Mouse (Mus musculus) cerebellum, postnatal 25 days (tissue): ENCODE measurements around the gene Glce.

Experiments
- DNase-seq, 2 experiments: peaks; one replicate each; pipeline ENCODE4 v3.0.0; 2021; ENCODE audit warnings: mixed read lengths in 2 of 2

Gene Glce

DNA sequence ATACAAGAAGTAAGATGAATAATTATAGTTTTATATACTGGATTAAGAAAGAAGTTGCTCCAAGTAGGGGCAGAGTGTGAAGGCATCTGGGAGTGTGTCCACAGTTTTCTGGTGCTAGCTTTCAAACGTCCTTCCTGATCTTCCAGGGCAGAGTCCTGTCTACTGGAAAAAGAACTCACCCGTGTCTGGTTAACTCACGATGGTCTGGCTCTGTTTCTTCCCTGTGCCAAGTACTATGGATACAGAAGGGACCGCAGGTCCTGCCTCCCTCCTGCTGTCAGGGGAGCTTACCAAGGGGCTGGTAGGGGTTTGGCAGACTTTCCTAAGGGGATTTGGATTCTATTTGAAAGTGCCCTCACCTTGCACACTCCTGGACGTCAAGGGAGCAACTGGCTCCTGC, 97.4 kb downstream of the Glce start:
- no peak for DNase-seq

DNA sequence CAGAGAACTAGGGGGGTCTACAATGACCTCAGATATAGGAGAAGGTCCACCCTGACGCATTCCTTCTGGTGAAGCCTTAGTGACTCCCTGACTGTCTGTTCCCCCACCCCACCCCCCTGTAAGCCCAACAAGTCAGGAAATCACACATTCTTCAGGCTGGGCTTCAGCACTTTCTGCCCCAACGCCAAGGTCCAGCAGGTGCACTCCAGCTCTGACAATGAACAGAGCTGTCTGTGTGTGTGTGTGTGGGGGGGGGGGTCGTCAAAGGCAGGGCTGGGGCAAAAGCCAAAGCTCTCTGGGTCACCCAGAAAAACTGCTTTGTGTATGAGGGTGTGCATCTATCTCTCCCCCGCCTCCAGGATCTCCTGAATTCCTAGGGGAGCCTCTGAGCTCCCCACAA, 98.6 kb downstream of the Glce start:
- DNase-seq, result no peak

DNA sequence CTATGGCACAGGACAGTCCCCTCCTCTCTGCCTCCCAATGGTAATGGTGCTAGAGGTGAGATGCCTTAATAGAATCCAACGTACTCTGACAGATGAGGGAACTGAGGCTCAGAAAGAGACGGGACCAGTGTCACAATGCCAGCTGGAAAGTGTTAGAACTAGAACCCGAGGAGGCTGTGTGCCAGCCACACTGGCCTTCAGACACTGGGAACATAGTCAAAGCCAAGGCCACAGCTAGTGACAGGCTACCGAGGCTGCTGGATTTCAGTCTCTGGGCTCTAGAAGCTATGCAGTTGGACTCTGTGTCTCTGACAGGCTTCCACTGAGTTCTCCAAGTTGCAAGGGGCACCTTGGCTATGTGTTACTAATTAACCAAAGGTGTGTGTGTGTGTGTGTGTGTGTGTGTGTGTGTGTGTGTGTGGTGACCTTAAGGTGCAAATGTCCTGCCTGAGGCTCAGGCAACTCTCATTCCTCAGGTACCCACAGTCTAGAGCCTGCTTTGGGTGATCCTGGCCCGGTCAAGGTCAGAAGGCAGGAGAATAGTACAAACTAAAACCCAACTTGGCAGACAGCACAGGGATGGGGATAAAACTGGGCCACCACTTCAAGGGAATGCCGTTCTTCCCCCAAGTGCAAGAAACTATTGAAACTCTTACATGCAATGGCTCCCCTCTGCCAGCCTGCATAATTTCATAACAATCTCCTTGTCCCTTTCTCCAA, 99.3 kb downstream of the Glce start:
- no peak for DNase-seq

DNA sequence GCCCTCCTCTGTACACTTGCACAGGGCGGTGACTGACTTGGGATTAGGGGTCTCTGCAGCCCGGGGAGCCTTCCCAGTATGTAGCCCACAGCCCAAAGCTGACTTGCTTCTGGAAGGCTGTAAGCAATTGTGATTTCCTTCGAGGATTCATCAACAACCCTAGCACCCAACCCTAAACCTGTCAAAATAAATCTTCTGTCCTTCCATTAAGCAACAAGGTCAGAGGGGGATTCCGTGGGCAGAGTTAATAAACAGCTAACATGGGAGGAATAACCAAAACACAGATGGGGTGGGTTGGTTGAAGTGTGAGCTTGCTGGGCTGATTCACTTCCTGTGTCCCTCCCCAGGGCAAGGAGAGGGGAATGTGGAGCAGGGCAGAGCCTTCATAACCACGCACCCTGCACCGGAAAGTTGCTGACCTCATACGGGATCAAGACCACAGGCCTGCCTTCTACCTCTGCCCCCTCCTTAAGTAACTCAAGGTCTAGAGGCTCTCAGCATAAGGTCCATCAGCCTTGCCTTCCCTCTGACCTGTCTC, 100.8 kb downstream of the Glce start:
- no peak for DNase-seq

DNA sequence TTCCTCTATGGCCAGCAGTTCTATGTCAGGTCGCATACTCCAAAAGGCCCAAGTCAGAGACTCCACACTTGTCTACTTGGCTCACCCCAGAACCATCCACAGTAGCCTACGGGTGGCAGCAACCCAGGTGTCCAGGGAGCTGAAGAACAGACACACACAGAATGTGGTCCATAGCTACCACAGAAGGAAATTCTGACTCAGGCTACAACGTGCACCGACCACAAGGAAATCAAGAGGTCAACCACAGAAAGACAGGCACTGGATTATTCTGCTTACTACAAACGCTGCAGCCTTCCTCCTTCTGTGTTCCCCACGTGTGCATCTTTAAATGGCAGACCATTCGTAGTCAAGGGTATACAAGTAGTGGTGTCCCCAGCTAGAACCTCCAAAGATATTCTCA, 102.2 kb downstream of the Glce start:
- no peak for DNase-seq

DNA sequence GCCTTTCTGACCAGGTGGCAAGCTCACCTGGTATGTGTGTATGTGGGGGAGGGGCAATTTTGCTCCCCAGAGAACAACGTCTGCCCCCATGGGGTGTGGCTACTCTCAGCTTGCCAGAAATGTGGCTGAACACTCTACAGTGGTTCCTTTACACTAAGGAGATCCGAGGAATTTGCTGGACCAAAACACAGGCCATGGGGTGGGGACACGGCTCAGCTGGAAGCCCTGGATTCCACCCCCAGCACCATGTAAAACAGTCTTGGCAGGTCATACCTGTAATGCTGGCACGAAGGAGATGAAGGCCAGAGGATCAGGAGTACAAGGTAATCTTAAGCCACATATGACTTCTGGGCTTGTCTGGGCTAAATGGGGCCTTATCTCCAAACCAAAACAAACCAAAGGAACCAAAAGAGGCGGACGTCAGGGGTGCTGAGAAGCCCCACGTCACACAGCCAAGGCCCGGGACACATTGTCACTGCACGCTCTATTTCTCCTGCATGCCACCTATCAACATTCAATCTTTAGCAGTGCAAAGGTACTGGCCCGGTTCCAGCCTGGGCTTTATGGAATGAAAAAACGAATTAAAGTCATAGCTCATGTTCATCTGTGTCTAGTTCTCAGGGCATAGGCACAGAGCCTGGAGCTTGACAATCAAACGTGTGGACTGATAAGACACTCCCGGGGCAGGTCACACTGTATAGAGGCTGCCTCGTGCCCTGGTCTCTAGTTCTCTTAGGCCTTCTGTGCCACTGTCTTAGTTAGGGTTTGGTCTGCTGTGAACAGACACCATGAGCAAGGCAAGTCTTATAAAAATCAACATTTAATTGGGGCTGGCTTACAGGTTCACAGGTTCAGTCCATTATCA, 104.0 kb downstream of the Glce start:
- DNase-seq, result no peak

DNA sequence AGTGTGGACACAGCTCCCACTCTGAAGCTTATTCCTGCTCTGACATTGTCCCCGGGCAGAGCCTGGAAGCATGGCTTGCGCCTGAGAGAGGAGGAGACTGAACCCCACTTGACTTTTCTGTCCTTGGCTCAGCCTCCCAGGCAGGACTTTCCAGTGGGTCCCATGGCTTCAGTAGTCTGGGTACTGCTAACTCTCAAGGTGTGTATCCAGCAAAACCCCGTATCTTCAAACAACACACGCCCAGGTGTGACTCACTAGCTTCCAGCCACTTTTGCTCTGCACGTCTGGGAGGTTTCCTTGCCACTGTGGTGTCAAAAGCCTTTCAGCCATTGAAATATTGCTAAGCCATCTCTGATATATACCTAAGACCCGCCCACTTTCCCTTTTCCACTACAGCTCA, 105.1 kb downstream of the Glce start:
- no peak for DNase-seq

DNA sequence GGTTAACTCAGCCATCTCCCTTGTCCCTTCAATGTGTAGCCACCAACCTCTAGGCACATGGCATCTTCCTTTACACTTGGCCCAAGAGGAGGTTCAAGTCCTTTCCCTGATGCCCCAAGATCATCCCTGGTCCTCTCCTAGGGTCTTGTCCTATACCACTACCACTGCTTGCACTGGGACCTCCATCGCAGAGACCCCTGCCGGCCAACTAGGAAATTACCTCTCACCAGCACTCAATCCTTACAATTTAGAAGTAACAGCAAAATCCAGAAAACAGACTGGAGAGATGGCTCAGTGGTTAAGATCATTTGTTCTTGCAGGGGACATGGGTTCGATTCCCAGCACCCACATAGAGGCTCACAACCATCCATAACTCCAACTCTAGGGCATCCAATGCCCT, 107.0 kb downstream of the Glce start:
- no peak for DNase-seq

DNA sequence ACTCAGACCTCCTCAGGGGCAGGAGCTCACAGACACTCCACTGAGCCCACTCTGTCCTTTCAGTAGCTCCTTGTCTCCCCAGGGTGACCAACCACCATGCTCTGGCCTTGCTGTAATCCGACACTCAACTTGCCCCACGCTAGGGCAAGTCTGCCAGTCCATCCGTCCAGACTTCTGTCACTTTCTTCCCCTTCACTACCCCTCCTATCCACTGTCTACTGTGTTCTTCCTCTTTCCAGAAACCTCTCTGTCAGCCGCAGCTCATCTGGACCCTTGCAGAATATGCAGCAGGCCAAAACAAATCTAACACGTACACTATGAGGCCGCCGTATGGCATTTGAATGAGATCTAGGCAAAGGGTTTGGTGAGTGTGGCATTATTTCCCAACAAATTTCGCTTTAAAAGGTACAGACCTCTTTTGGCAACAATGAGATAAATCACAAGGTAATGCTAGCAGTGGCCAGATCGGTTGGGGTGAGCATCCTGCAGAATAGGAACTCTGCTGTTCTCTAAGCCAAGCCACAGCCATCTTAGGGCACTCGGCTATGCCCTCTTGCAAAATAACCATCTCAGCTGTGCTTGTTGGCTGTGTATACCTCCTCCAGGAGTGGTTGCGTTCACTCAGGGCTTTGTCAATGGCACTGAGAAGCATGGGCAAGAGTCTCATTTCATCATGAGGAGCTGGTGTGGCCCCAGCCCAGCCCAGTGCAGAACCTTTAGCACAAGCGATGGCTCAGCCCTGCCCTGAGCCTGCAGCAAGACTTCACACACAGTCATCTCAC, 108.9 kb downstream of the Glce start:
- no peak for DNase-seq

DNA sequence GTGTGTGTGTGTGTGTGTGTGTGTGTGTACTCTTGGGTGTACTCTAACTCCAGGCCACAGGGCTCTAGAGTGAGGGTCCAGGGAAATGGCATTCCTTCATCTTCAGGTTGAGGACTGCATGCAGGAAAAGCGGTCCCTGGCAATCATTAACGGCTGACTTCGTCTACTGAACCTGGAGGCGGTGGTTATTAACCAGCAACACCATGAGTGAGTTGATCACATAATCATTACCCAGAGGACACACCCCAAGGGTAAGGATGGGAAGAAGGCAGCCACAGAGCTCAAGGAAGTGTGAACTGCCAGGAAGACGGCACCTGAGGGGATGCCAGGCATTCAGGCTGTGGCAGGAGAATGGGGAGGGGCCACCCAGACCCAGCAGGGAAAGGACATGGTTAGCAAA, 114.1 kb downstream of the Glce start:
- DNase-seq, result no peak
